Mouse (Mus musculus) liver, embryonic 11.5 days (tissue): ENCODE data around the gene Tnks2. TPM values are rescaled to one million over a fixed set of nuclear protein-coding genes. Genes with fewer than 3 reads are reported as not detected.
A peak's percentile ranks its signal among the peaks of the same experiment; 100 is the strongest.

ENCODE experiments used
- ATAC-seq: fragments of 200-750 bp; cut with Nextera tagmentation; replicated peaks from 2 replicates; pipeline ENCODE4 v1.8.0; 2017; ENCODE audit warnings: moderate number of reproducible peaks, mild to moderate bottlenecking, moderate TSS enrichment, moderate library complexity; ENCODE audit not compliant: low FRiP score
- DNase-seq: peaks from one replicate; pipeline ENCODE4 v3.0.0-alpha.2; 2017; ENCODE audit warnings: low spot score
- H3K27ac ChIP-seq: fragments of 300-500 bp; sonication (generic); 2 replicates; pipeline ENCODE4 v1.5.1; 2014; ENCODE audit warnings: mild to moderate bottlenecking, low read depth, low read length, control low read depth
- H3K27me3 ChIP-seq: fragments of 300-500 bp; sonication (generic); replicated peaks from 2 replicates; pipeline ENCODE4 v1.6.1; 2014; ENCODE audit warnings: low read length, mixed read lengths; ENCODE audit not compliant: control insufficient read depth, insufficient read depth
- H3K36me3 ChIP-seq: fragments of 300-500 bp; sonication (generic); 2 replicates; pipeline ENCODE4 v1.6.1; 2014; ENCODE audit warnings: mild to moderate bottlenecking, low read length, moderate library complexity, mixed read lengths; ENCODE audit not compliant: control insufficient read depth, insufficient read depth
- H3K4me1 ChIP-seq: fragments of 300-500 bp; sonication (generic); replicated peaks from 2 replicates; pipeline ENCODE4 v1.6.1; 2014; ENCODE audit warnings: low read length, mixed read lengths; ENCODE audit not compliant: control insufficient read depth, insufficient read depth
- H3K4me2 ChIP-seq: fragments of 300-500 bp; sonication (generic); 2 replicates; pipeline ENCODE4 v1.6.1; 2014; ENCODE audit warnings: mild to moderate bottlenecking, control low read depth, moderate library complexity
- H3K4me3 ChIP-seq: fragments of 300-500 bp; sonication (generic); 2 replicates; pipeline ENCODE4 v1.5.1; 2014; ENCODE audit warnings: low read depth, low read length, control low read depth
- H3K9ac ChIP-seq: fragments of 300-500 bp; sonication (generic); 2 replicates; pipeline ENCODE4 v1.6.1; 2014; ENCODE audit warnings: low read depth, low read length, control low read depth
- H3K9me3 ChIP-seq: fragments of 300-500 bp; sonication (generic); 2 replicates; pipeline ENCODE4 v1.6.1; 2016; ENCODE audit warnings: low read length, inconsistent platforms, mixed read lengths; ENCODE audit not compliant: control insufficient read depth
- WGBS: fragments of 180-500 bp; shearing (Covaris S2); extraction: QIAGEN DNeasy Blood & Tissue Kit; methylation state at CpG from one replicate; pipeline ENCODE4 v1.1.7; 2014; 5-methylcytosine and 5-hydroxymethylcytosine counted together
- polyA plus RNA-seq: library from polyadenylated mRNA; unstranded; fragments of >200 nt; fragmentation: Nextera tagmentation; extraction: Ambion mirVana; gene quantifications from 2 replicates; pipeline ENCODE4 v1.2.1, GENCODE M21; 2014

Tnks2 gene
- polyA plus RNA-seq, 1 experiment from 2014 or later = 53.9 TPM

DNA sequence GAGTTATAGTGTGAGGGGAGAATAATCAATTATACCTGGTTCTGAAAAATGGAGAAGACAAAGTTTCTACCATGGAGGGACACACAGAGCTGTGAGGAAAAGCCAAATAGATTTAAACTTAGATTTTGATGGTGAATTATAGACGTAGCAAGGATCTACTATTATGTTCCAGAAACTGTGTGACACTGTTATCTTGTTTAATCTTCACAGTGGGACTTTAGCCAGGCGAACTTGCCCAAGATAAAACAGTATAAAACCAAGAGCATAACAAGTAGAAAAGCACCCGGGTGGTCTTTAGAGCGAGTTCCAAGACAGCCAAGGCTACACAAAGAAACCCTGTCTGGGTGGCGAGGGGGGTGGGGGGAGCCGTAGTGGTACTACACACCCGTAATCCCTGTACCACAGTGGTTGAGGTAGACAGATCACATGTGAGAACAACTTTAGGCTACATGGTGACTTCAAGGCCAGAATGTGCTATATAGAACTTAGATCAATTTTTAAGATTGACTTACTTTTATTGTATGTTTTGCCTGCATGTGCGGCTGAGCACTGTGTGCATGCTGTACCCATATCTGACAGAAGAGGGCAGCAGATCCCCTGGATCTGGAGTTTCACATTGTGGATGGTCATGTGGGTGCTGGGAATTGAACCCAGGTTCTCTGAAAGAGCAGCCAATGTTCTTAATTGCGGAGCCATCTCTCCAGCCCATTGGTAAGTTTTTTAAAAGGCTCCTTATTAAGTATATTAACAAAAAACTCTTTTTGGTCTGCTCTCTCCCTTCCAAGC is 32.0 kb upstream of the Tnks2 start:
- Histone ChIP-seq H3K9ac (no peak overlapping the region), H3K36me3 (no peaks in the 10 kb centered on the region), H3K4me3 (no peak overlapping the region), H3K4me1 (no peaks in the 10 kb centered on the region; the same call in 1 of the 2 replicates), H3K9me3 (no peaks in the 10 kb centered on the region), H3K4me2 (no peak overlapping the region), H3K27me3 (no peaks in the 10 kb centered on the region), H3K27ac (no peak overlapping the region)
- WGBS = 82% methylated on average over 9 of the region's 9 CpGs
- DNase-seq (no peak), ATAC-seq (no peak)

DNA sequence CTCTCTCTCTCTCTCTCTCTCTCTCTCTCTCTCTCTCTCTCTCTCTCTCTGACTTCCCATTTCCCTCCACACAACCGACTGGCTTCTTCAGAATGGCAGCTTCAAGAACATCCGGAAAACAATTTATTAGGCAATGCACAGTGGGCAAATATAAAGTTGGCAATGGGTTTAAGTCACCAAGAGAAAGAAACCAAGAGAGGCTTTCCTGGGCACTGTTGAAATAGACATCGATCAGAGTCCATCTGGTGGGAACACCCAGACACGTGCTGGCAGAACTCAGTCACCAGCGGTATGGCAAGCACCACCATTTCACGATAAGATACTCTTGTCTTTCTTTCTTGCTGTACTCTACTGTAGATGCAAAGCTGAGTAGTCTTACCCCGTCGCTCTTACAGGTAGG is 30.6 kb upstream of the Tnks2 start:
- no peak for ATAC-seq
- H3K36me3 ChIP-seq = no peaks in the 10 kb centered on the region
- H3K27ac ChIP-seq = no peak overlapping the region
- DNase-seq = no peak
- WGBS = 93% methylated on average over 8 of the region's 8 CpGs
- H3K27me3 ChIP-seq = no peaks in the 10 kb centered on the region
- no peak overlapping the region for H3K4me2 ChIP-seq
- no peak overlapping the region for H3K4me3 ChIP-seq
- no peaks in the 10 kb centered on the region; the same call in 1 of the 2 replicates for H3K4me1 ChIP-seq
- no peak overlapping the region for H3K9ac ChIP-seq
- no peaks in the 10 kb centered on the region for H3K9me3 ChIP-seq

DNA sequence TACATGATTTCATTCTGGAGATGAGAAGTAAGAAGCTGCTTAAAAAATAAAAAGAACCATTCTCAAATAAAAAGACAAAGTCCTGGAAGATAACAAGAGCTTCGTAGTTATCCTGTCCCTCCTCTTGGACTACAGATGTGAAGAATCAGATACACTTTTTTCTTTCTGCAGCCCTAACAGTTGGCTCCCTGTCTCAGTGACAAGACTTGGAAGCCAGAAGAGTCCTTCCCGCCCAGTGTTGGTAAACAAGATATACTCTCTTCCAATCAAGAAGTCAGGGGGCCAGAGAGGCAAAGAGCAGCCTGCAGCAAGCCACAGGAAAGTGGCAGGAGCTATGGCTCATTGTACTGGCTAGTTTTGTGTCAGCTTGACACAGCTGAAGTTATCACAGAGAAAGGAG is 27.2 kb upstream of the Tnks2 start:
- 60% methylated on average over 2 of the region's 2 CpGs for WGBS
- no peak overlapping the region for H3K9ac ChIP-seq
- no peak overlapping the region for H3K27ac ChIP-seq
- H3K36me3 ChIP-seq = no peaks in the 10 kb centered on the region
- H3K4me1 ChIP-seq = no peaks in the 10 kb centered on the region
- H3K4me3 ChIP-seq = no peak overlapping the region
- H3K4me2 ChIP-seq = no peak overlapping the region
- ATAC-seq (no peak), DNase-seq (no peak)
- H3K9me3 ChIP-seq = no peaks in the 10 kb centered on the region
- no peaks in the 10 kb centered on the region for H3K27me3 ChIP-seq

DNA sequence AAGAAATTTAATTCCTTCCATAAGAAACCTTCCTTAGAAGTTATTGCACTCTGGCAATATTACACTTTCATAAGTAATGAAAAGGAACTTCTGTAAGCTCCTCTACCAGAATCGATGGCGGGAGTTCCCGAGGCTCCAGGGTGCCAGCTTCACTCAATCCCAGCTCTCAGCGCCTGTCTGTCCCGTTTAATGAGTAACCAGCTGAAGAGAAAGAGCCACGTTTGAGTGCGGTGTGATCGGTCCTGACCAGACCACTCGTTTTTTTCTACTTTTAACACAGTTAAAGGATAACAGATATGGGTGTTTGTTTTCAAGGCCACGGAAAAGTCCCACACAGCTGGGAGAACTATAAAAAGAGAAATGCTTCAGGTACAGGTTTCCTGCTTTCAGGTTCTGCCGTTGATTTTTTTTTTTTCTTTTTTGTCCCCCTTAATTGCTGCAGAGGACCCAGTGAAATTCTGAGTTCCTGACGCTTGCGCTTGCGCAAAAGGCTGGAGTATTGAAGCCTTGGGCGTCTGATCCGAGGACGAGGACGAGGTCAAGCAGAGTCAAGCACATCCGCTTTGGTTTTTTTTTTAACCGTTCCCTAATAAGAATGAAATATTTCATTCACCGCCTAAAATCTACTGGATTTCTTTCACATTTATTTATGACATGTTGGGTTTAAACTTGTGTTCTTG is 25.5 kb upstream of the Tnks2 start:
- H3K27ac ChIP-seq = no peak overlapping the region

DNA sequence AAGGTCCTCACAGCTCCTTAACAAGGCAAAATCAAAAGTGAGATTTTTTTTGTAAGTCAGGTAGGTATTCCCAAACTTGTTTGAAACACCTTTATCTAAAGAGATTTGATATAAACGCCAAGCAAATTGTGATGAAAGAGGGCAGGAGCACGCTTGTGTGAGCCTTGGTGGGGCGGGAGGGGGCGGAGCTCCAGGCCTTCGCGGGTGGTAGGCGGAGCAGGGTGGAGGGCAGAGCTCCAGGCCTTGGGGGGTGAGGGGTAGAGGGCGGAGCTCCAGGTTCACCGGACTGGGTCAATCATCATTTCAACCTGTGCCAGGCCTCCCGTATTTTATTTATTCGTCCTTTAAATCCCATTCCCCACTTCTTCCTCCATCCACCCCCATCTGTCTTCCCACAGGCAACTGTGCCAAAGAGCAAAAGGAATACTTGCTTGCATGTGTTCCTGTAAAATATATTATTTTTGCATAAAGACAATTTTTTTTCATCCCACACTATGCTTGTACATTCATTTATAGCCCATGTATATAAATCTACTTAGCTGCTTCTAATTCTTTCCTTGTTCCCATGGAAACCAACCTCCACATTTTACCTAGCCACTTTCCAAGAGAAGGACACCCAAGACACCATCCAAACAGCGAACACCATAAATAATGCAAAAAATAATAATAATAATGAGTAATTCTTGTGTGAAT is 24.4 kb upstream of the Tnks2 start:
- no peaks in the 10 kb centered on the region for H3K36me3 ChIP-seq
- H3K27me3 ChIP-seq = no peaks in the 10 kb centered on the region
- peak overlapping the region; percentile 25; the same call in 1 of the 2 replicates for H3K4me2 ChIP-seq
- no peaks in the 10 kb centered on the region for H3K4me1 ChIP-seq
- 34% methylated on average over 12 of the region's 12 CpGs for whole genome bisulfite sequencing
- no peak overlapping the region for H3K27ac ChIP-seq
- H3K9me3 ChIP-seq = no peaks in the 10 kb centered on the region
- ATAC-seq (0 out of 2 replicates have a peak, but pooled peaks have one; percentile 53), DNase-seq (no peak)
- H3K4me3 ChIP-seq = no peak overlapping the region
- H3K9ac ChIP-seq = no peak overlapping the region

More for the DNA sequence above, 25.5 kb upstream of the Tnks2 start:
- Histone ChIP-seq H3K36me3 (no peaks in the 10 kb centered on the region), H3K4me1 (no peaks in the 10 kb centered on the region), H3K9ac (no peak overlapping the region), H3K4me3 (no peak overlapping the region), H3K4me2 (no peak overlapping the region), H3K27me3 (no peaks in the 10 kb centered on the region), H3K9me3 (no peaks in the 10 kb centered on the region)
- ATAC-seq = no peak
- DNase-seq = no peak
- WGBS = 62% methylated on average over 21 of the region's 21 CpGs

DNA sequence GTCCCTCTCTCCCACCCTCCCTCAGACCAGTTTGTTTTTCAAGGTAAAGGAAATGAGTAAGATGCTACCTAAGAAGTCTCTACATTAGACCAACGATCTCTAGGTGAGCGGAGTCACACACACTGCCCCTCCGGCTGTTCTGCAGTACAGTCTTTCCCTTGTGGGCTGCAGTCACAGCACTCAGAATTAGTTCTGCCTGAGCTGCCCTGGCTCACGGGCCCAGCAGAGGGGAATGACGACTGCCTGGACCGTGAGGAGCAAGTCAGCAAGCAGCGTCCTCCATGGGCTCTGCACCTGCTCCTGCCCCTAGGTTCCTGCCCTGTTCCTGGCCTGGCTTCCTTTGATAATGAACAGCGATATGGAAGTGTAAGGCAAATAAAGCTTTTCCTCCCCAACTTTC is 22.0 kb upstream of the Tnks2 start:
- Histone ChIP-seq H3K36me3 (no peaks in the 10 kb centered on the region), H3K27me3 (no peaks in the 10 kb centered on the region), H3K4me2 (no peak overlapping the region), H3K27ac (no peak overlapping the region), H3K9me3 (no peaks in the 10 kb centered on the region), H3K4me1 (no peaks in the 10 kb centered on the region; the same call in 1 of the 2 replicates), H3K9ac (no peak overlapping the region), H3K4me3 (no peak overlapping the region)
- DNase-seq = no peak
- 53% methylated on average over 8 of the region's 8 CpGs for WGBS
- ATAC-seq = no peak

DNA sequence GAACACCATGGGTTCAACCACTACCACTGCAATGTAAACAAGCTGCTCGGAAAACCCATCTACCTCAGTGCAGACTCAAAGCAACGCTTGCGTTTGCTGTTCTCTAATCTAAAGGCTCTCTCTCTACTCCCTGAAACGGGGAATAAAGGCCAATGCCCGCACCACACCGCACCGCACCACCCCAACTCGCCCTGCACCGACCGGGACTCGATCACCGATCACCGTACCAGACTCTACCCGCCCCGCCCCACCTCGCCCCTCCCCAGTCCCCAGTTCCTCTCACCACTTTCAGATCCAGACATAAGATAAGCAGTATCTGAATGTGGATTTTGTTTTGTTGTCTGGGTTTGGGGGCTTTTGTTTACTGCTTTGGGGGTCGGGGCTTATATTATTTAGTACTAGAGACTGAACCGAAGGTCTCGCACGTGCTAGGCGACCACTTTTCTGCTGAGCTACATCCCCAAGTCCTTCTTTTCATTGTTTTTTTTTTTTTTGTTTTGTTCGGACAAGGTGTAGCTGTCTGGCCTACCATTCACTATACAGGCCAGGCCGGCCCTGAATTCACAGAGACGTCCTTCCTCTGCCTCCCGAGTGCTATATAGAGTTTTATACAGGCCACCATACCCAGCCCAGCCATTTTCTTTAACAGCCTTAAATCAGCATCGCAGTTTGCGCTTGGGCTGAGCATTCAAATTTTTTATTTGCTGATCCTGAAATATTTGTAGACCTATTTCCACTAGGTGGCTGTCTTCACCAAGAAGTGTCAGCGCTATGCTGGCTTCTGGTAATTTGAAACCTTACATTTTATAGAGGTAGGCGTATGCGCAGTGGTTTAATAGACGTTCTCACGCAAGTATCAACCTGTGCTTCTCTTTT is 18.4 kb upstream of the Tnks2 start:
- Histone ChIP-seq H3K4me1 (peaks cover 3% of the 10 kb centered on the region; the same call in 1 of the 2 replicates), H3K4me2 (peak overlapping the region; percentile 67), H3K27me3 (no peaks in the 10 kb centered on the region), H3K9ac (peak overlapping the region; percentile 37; the same call in 1 of the 2 replicates), H3K4me3 (peak overlapping the region; percentile 32), H3K9me3 (no peaks in the 10 kb centered on the region), H3K36me3 (no peaks in the 10 kb centered on the region), H3K27ac (no peak overlapping the region)
- DNase-seq (no peak), ATAC-seq (peak; percentile 64)
- 12% methylated on average over 32 of the region's 32 CpGs for whole genome bisulfite sequencing
